Mouse (Mus musculus) lung, adult 2 months (tissue): Measurements from ENCODE around the gene L2hgdh.

ENCODE experiments used
- CTCF ChIP-seq: fragments of 200-500 bp; IDR thresholded peaks from 2 replicates; pipeline ENCODE4 v1.5.1; 2011; ENCODE audit warnings: mild to moderate bottlenecking, low read length, control low read depth; ENCODE audit not compliant: insufficient read depth
- POLR2A ChIP-seq: fragments of 200-500 bp; IDR thresholded peaks from 2 replicates; pipeline ENCODE4 v1.6.1; 2011; ENCODE audit warnings: low read depth, mild to moderate bottlenecking, control low read depth, low read length, borderline replicate concordance; ENCODE audit errors: extremely low read depth

DNA sequence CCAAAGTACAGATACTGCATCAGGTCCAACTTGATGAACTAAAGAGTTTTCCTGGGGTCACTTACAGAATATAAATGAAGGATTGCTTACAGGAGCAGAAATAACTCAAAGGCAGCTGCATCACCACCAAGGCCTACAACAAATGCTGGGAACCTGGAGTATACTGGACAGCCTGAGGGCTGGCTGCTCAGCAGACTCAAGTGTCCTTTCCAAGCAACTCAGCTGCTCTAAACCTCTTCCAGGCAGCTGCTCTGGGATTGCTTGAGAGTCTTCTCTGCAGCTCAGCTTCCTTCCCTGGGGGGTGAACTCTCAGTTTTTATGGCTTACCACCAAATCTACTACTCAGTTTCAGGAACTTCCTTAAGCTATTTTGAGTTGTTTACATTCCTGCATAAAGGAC, 35.6 kb downstream of the L2hgdh start:
- TF ChIP-seq CTCF = no peak
- TF ChIP-seq POLR2A = no peak
